In the genomic region with DNA sequence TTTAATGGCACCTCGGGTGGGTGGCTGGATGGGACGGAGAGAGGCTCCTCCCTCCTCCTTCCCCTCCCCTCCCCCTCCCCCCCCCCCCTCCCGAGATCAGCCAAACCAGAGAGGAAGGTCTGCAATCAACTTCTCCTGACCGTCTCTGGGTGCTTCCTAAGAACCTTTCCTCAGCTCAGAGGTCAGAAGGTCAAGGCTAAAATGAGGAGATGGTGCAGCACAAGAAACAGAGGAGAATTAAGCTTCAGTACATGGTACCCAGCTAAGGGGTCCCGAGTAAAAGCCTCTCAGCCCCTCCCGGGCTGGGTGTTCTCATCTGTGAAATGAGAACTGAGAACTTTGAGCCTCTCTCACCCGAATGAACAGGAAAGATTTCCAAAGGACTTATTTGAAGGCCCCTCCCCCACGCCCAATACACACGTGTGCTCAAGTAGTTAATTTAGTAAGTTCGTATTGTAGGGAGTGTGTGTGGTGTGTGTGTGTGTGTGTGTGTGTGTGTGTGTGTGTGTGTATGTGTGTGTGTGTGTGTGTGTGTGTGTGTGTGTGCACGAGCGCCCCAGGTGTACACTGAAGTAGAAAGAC, we compare ENCODE assay signal across 22 mouse cellular contexts. TPM values are rescaled to one million over a fixed set of nuclear protein-coding genes. Genes with fewer than 3 reads are reported as not detected.
A peak's percentile ranks its signal among the peaks of the same experiment; 100 is the strongest.
DNase-seq lines count a peak whose midpoint lies in the region; ATAC-seq and TF ChIP-seq lines count a peak whose summit lies in the region.
"Had no signal": no experiment of that assay in that cellular context is flagged by ENCODE, and none has a peak within 500 bp of the region (broad histone marks: within the 10 kb centered on the region; RNA-seq: fewer than 3 reads in every experiment).

No protein-coding gene starts in this region.

- no peak overlapping the region for H3K9ac ChIP-seq in kidney, embryonic 15.5 days
- H3K9ac ChIP-seq: embryonic facial prominence, embryonic 13.5 days; forebrain, postnatal 0 days; limb, embryonic 15.5 days; liver, embryonic 15.5 days; midbrain, embryonic 13.5 days; neural tube, embryonic 13.5 days had no signal

- 26% methylated on average over 12 of the region's 12 CpGs for WGBS in kidney, adult 2 months
- 21% methylated on average over 11 of the region's 12 CpGs for whole genome bisulfite sequencing in kidney, embryonic 15.5 days
- WGBS in embryonic facial prominence, embryonic 10.5 days, result 14% methylated on average over 12 of the region's 12 CpGs

- no peak for TF ChIP-seq POLR2A in kidney, adult 2 months (IDR thresholded peaks at IDR 0.05; ENCODE audit: low read depth, low read length)

- H3K36me3 ChIP-seq in kidney, adult 2 months (ENCODE audit: control insufficient read depth, insufficient read depth, low read length), result no peaks in the 10 kb centered on the region
- H3K36me3 ChIP-seq in kidney, embryonic 15.5 days, result no peaks in the 10 kb centered on the region
- H3K36me3 ChIP-seq in embryonic facial prominence, embryonic 10.5 days (replicated peaks), result no peaks in the 10 kb centered on the region
- H3K36me3 ChIP-seq: heart, embryonic 10.5 days; limb, embryonic 15.5 days; liver, embryonic 15.5 days; midbrain, embryonic 13.5 days; neural tube, embryonic 13.5 days had no signal

- no peak for ATAC-seq in kidney, embryonic 15.5 days (replicated peaks; ENCODE audit: low FRiP score)
- no peak for ATAC-seq in megakaryocyte progenitor cell, adult 5-6 weeks (replicated peaks; ENCODE audit: poor library complexity)
- ATAC-seq: forebrain, postnatal 0 days; lung, postnatal 0 days; midbrain, embryonic 13.5 days; Patski had no signal

- no peak for TF ChIP-seq CTCF in kidney, adult 2 months (conservative IDR thresholded peaks at IDR 0.05; ENCODE audit: insufficient read depth, insufficient read length, low read depth, low read length)

- no peak overlapping the region for H3K27ac ChIP-seq in kidney, adult 2 months (ENCODE audit: insufficient read depth, low read depth, low read length)
- H3K27ac ChIP-seq in kidney, embryonic 15.5 days, result no peak overlapping the region
- H3K27ac ChIP-seq in embryonic facial prominence, embryonic 10.5 days (replicated peaks), result peak overlapping the region; percentile 75
- H3K27ac ChIP-seq: embryonic facial prominence, embryonic 13.5 days; gastrocnemius, adult 2 months; heart, embryonic 10.5 days; limb, embryonic 15.5 days; liver, embryonic 15.5 days; midbrain, embryonic 13.5 days; neural tube, embryonic 13.5 days had no signal

- peak; percentile 5 for DNase-seq in kidney, adult 2 months
- DNase-seq in ES-CJ7 (ENCODE audit: low read depth, low spot score), result peak; percentile 91
- peak; percentile 54 for DNase-seq in embryonic facial prominence, embryonic 10.5 days (ENCODE audit: low spot score)
- DNase-seq in retina, postnatal 1 day, result peak; percentile 46
- no peak for DNase-seq in thymus, postnatal 36 days
- DNase-seq: adrenal gland, postnatal 25 days; B cell, adult 2 months; cerebellum, adult 11 months; cerebellum, postnatal 25 days; forebrain, postnatal 0 days; gastrocnemius, adult 2 months; thymus, postnatal 4 days had no signal

- no peaks in the 10 kb centered on the region for H3K9me3 ChIP-seq in kidney, embryonic 15.5 days (replicated peaks)
- H3K9me3 ChIP-seq in embryonic facial prominence, embryonic 10.5 days, result no peaks in the 10 kb centered on the region
- H3K9me3 ChIP-seq: embryonic facial prominence, embryonic 13.5 days; heart, embryonic 10.5 days; limb, embryonic 15.5 days; liver, embryonic 15.5 days; midbrain, embryonic 13.5 days; neural tube, embryonic 13.5 days had no signal

- no peaks in the 10 kb centered on the region for H3K4me1 ChIP-seq in kidney, adult 2 months (ENCODE audit: control insufficient read depth, insufficient read depth, low read length)
- H3K4me1 ChIP-seq in kidney, embryonic 15.5 days, result peaks cover 49% of the 10 kb centered on the region
- H3K4me1 ChIP-seq in embryonic facial prominence, embryonic 10.5 days, result peaks cover 56% of the 10 kb centered on the region
- H3K4me1 ChIP-seq: liver, embryonic 15.5 days had no signal

- H3K27me3 ChIP-seq in kidney, adult 2 months (replicated peaks; ENCODE audit: control insufficient read depth, insufficient read depth, low read length), result no peaks in the 10 kb centered on the region
- H3K27me3 ChIP-seq in kidney, embryonic 15.5 days, result peaks cover 60% of the 10 kb centered on the region
- peaks cover 79% of the 10 kb centered on the region for H3K27me3 ChIP-seq in embryonic facial prominence, embryonic 10.5 days (replicated peaks; ENCODE audit: low read depth, poor library complexity, severe bottlenecking)

- H3K4me3 ChIP-seq in kidney, adult 2 months (ENCODE audit: insufficient read depth, low read depth, low read length), result no peak overlapping the region
- H3K4me3 ChIP-seq in kidney, embryonic 15.5 days (replicated peaks), result no peak overlapping the region
- peak overlapping the region; percentile 26; the same call in 1 of the 2 replicates for H3K4me3 ChIP-seq in embryonic facial prominence, embryonic 10.5 days
- H3K4me3 ChIP-seq: embryonic facial prominence, embryonic 13.5 days; gastrocnemius, adult 2 months; heart, embryonic 10.5 days; limb, embryonic 15.5 days; liver, embryonic 15.5 days; midbrain, embryonic 13.5 days; neural tube, embryonic 13.5 days had no signal

- no peak overlapping the region for H3K4me2 ChIP-seq in kidney, embryonic 15.5 days
- H3K4me2 ChIP-seq: embryonic facial prominence, embryonic 13.5 days; limb, embryonic 15.5 days; liver, embryonic 15.5 days; midbrain, embryonic 13.5 days; neural tube, embryonic 13.5 days had no signal

RNA-seq across cellular contexts. Expression of a gene that starts 41.6 kb away (rescaled TPM):
- polyA plus RNA-seq in kidney, adult 2 months (2012; rRNA removed), result 6.9 and 12.2 TPM in 2 replicates
- polyA plus RNA-seq in kidney, embryonic 15.5 days (2015; fragmentation: Nextera tagmentation; extraction: Ambion mirVana), result 51.1 and 54.4 TPM in 2 replicates
- 58.3 and 64.8 TPM in 2 replicates for polyA plus RNA-seq in embryonic facial prominence, embryonic 10.5 days (2016; fragmentation: Nextera tagmentation; extraction: Ambion mirVana)
- not detected in 2 replicates for total RNA-seq in megakaryocyte progenitor cell, adult 5-6 weeks (2015)
- not detected in 2 replicates for total RNA-seq in megakaryocyte progenitor cell, adult 5-6 weeks (2017)
- polyA plus RNA-seq: Patski had no signal

Comparison
In these comparisons a context has a peak if more than half of its experiments do, and no peak if none do; other contexts are left out.
1. DNase-seq: peak in kidney, adult 2 months (single experiment), ES-CJ7 (single experiment), embryonic facial prominence, embryonic 10.5 days (single experiment) and retina, postnatal 1 day (single experiment); none in thymus, postnatal 36 days (0 of 2).